Mouse (Mus musculus): ENCODE results near the gene Sirt4.

Gene Sirt4

GRCm38 (mm10) chr5:115435755-115436379 is 48.7 kb downstream of the Sirt4 start:
- no peak for DNase-seq (ENCODE audit: extremely low spot score, low read depth, low spot score)

GRCm38 (mm10) chr5:115434853-115435754 is 49.4 kb downstream of the Sirt4 start:
- DNase-seq (ENCODE audit: extremely low spot score, low read depth, low spot score), result no peak

- no peak for DNase-seq (ENCODE audit: extremely low spot score, low read depth, low spot score)
Observed at GRCm38 (mm10) chr5:115434280-115434852, 50.2 kb downstream of the Sirt4 start.

GRCm38 (mm10) chr5:115433191-115433590 is 51.3 kb downstream of the Sirt4 start:
- no peak for DNase-seq (ENCODE audit: extremely low spot score, low read depth, low spot score)

- no peak for DNase-seq (ENCODE audit: extremely low spot score, low read depth, low spot score)
Observed at GRCm38 (mm10) chr5:115432395-115432794, 52.1 kb downstream of the Sirt4 start.

- no peak for DNase-seq (ENCODE audit: extremely low spot score, low read depth, low spot score)
Observed at GRCm38 (mm10) chr5:115431898-115432259, 52.6 kb downstream of the Sirt4 start.

- no peak for DNase-seq (ENCODE audit: extremely low spot score, low read depth, low spot score)
Observed at GRCm38 (mm10) chr5:115431061-115431897, 53.2 kb downstream of the Sirt4 start.

GRCm38 (mm10) chr5:115430187-115430960 is 54.2 kb downstream of the Sirt4 start:
- DNase-seq (ENCODE audit: extremely low spot score, low read depth, low spot score), result no peak

- DNase-seq (ENCODE audit: extremely low spot score, low read depth, low spot score), result no peak
Observed at GRCm38 (mm10) chr5:115429359-115430186, 55.0 kb downstream of the Sirt4 start, which contains the start of gene Msi1. Gene Msi1 (plus strand): TSS chr5:115429599.

GRCm38 (mm10) chr5:115428831-115429358 is 55.6 kb downstream of the Sirt4 start:
- DNase-seq (ENCODE audit: extremely low spot score, low read depth, low spot score), result no peak
